Mouse (Mus musculus): ENCODE results near the gene Car3. TPM values are rescaled to one million over a fixed set of nuclear protein-coding genes. Genes with fewer than 3 reads are reported as not detected.
A peak's percentile ranks its signal among the peaks of the same experiment; 100 is the strongest.
"Not testable (repeated sequence)": the region's sequence is repeated elsewhere in the genome, so short reads cannot be mapped to it uniquely, and the experiment has no call there.

The Car3 gene
- 2.6 TPM in 2 replicates for polyA plus RNA-seq (2011; ENCODE audit: insufficient read depth, insufficient read length, low read depth, missing spikeins)

- H3K9me3 ChIP-seq (replicated peaks; ENCODE audit: control insufficient read depth, insufficient read depth, low read length, poor library complexity, severe bottlenecking) = no peaks in the 10 kb centered on the region
- no peaks in the 10 kb centered on the region for H3K36me3 ChIP-seq (ENCODE audit: control insufficient read depth, insufficient read depth, low read length, poor library complexity, severe bottlenecking)
- no peaks in the 10 kb centered on the region for H3K27me3 ChIP-seq (ENCODE audit: control insufficient read depth, insufficient read depth, low read length, poor library complexity, severe bottlenecking)
- no peaks in the 10 kb centered on the region for H3K4me1 ChIP-seq (ENCODE audit: control insufficient read depth, insufficient read depth, low read length)
- no peak within 1 kb of the TSS for H3K27ac ChIP-seq (ENCODE audit: insufficient read depth, low read length)
- H3K9ac ChIP-seq (ENCODE audit: low read depth, poor library complexity, severe bottlenecking) = 0 out of 2 replicates have a peak within 1 kb of the TSS, but pooled peaks have one; percentile 2
- TF ChIP-seq POLR2A (IDR thresholded peaks at IDR 0.05; ENCODE audit: insufficient read depth, low read length) (no peak), EP300 (IDR thresholded peaks at IDR 0.05; ENCODE audit: insufficient read depth, low read depth, low read length) (peak; percentile 85), CTCF (IDR thresholded peaks at IDR 0.05; ENCODE audit: low read depth, low read length) (no peak)
- peak within 1 kb of the TSS; percentile 17 for H3K4me3 ChIP-seq (ENCODE audit: low read depth, low read length)
Measured at GRCm38 (mm10) chr3:14863022-14863711, at the start of gene Car3. Gene Car3, plus strand, starts transcription at chr3:14863512.

GRCm38 (mm10) chr3:14815396-14815795 lies 47.9 kb upstream of the Car3 start:
- H3K36me3 ChIP-seq (ENCODE audit: control insufficient read depth, insufficient read depth, low read length, poor library complexity, severe bottlenecking); H3K9me3 ChIP-seq (replicated peaks; ENCODE audit: control insufficient read depth, insufficient read depth, low read length, poor library complexity, severe bottlenecking); H3K4me1 ChIP-seq (ENCODE audit: control insufficient read depth, insufficient read depth, low read length); H3K9ac ChIP-seq (ENCODE audit: low read depth, poor library complexity, severe bottlenecking); H3K27ac ChIP-seq (ENCODE audit: insufficient read depth, low read length); H3K27me3 ChIP-seq (ENCODE audit: control insufficient read depth, insufficient read depth, low read length, poor library complexity, severe bottlenecking); H3K4me3 ChIP-seq (ENCODE audit: low read depth, low read length): not testable (repeated sequence)

- Histone ChIP-seq H3K27me3 (ENCODE audit: control insufficient read depth, insufficient read depth, low read length, poor library complexity, severe bottlenecking) (no peaks in the 10 kb centered on the region), H3K9me3 (replicated peaks; ENCODE audit: control insufficient read depth, insufficient read depth, low read length, poor library complexity, severe bottlenecking) (no peaks in the 10 kb centered on the region), H3K9ac (ENCODE audit: low read depth, poor library complexity, severe bottlenecking) (no peak overlapping the region), H3K36me3 (ENCODE audit: control insufficient read depth, insufficient read depth, low read length, poor library complexity, severe bottlenecking) (no peaks in the 10 kb centered on the region), H3K27ac (ENCODE audit: insufficient read depth, low read length) (no peak overlapping the region), H3K4me1 (ENCODE audit: control insufficient read depth, insufficient read depth, low read length) (no peaks in the 10 kb centered on the region), H3K4me3 (ENCODE audit: low read depth, low read length) (no peak overlapping the region)
- TF ChIP-seq EP300 (IDR thresholded peaks at IDR 0.05; ENCODE audit: insufficient read depth, low read depth, low read length) (no peak), POLR2A (IDR thresholded peaks at IDR 0.05; ENCODE audit: insufficient read depth, low read length) (no peak), CTCF (IDR thresholded peaks at IDR 0.05; ENCODE audit: low read depth, low read length) (no peak)
Measured at GRCm38 (mm10) chr3:14819844-14820504, 43.3 kb upstream of the Car3 start.

- TF ChIP-seq EP300 (IDR thresholded peaks at IDR 0.05; ENCODE audit: insufficient read depth, low read depth, low read length) = no peak
- no peak for TF ChIP-seq POLR2A (IDR thresholded peaks at IDR 0.05; ENCODE audit: insufficient read depth, low read length)
- no peak for TF ChIP-seq CTCF (IDR thresholded peaks at IDR 0.05; ENCODE audit: low read depth, low read length)
- no peak overlapping the region for H3K27ac ChIP-seq (ENCODE audit: insufficient read depth, low read length)
- no peaks in the 10 kb centered on the region for H3K36me3 ChIP-seq (ENCODE audit: control insufficient read depth, insufficient read depth, low read length, poor library complexity, severe bottlenecking)
- no peaks in the 10 kb centered on the region for H3K27me3 ChIP-seq (ENCODE audit: control insufficient read depth, insufficient read depth, low read length, poor library complexity, severe bottlenecking)
- no peak overlapping the region for H3K4me3 ChIP-seq (ENCODE audit: low read depth, low read length)
- no peak overlapping the region for H3K9ac ChIP-seq (ENCODE audit: low read depth, poor library complexity, severe bottlenecking)
- H3K4me1 ChIP-seq (ENCODE audit: control insufficient read depth, insufficient read depth, low read length) = no peaks in the 10 kb centered on the region
- no peaks in the 10 kb centered on the region for H3K9me3 ChIP-seq (replicated peaks; ENCODE audit: control insufficient read depth, insufficient read depth, low read length, poor library complexity, severe bottlenecking)
Measured at GRCm38 (mm10) chr3:14828896-14829295, 34.4 kb upstream of the Car3 start.

- no peak overlapping the region for H3K9ac ChIP-seq (ENCODE audit: low read depth, poor library complexity, severe bottlenecking)
- TF ChIP-seq POLR2A (IDR thresholded peaks at IDR 0.05; ENCODE audit: insufficient read depth, low read length) (no peak), EP300 (IDR thresholded peaks at IDR 0.05; ENCODE audit: insufficient read depth, low read depth, low read length) (no peak), CTCF (IDR thresholded peaks at IDR 0.05; ENCODE audit: low read depth, low read length) (no peak)
- no peaks in the 10 kb centered on the region for H3K36me3 ChIP-seq (ENCODE audit: control insufficient read depth, insufficient read depth, low read length, poor library complexity, severe bottlenecking)
- no peaks in the 10 kb centered on the region for H3K9me3 ChIP-seq (replicated peaks; ENCODE audit: control insufficient read depth, insufficient read depth, low read length, poor library complexity, severe bottlenecking)
- no peaks in the 10 kb centered on the region for H3K27me3 ChIP-seq (ENCODE audit: control insufficient read depth, insufficient read depth, low read length, poor library complexity, severe bottlenecking)
- no peak overlapping the region for H3K4me3 ChIP-seq (ENCODE audit: low read depth, low read length)
- H3K4me1 ChIP-seq (ENCODE audit: control insufficient read depth, insufficient read depth, low read length) = no peaks in the 10 kb centered on the region
- H3K27ac ChIP-seq (ENCODE audit: insufficient read depth, low read length) = no peak overlapping the region
Measured at GRCm38 (mm10) chr3:14831219-14831835, 32.0 kb upstream of the Car3 start.

GRCm38 (mm10) chr3:14832766-14833165 lies 30.5 kb upstream of the Car3 start:
- Histone ChIP-seq H3K4me3 (ENCODE audit: low read depth, low read length) (no peak overlapping the region), H3K27me3 (ENCODE audit: control insufficient read depth, insufficient read depth, low read length, poor library complexity, severe bottlenecking) (no peaks in the 10 kb centered on the region), H3K4me1 (ENCODE audit: control insufficient read depth, insufficient read depth, low read length) (no peaks in the 10 kb centered on the region), H3K36me3 (ENCODE audit: control insufficient read depth, insufficient read depth, low read length, poor library complexity, severe bottlenecking) (no peaks in the 10 kb centered on the region), H3K27ac (ENCODE audit: insufficient read depth, low read length) (no peak overlapping the region), H3K9me3 (replicated peaks; ENCODE audit: control insufficient read depth, insufficient read depth, low read length, poor library complexity, severe bottlenecking) (no peaks in the 10 kb centered on the region), H3K9ac (ENCODE audit: low read depth, poor library complexity, severe bottlenecking) (no peak overlapping the region)
- TF ChIP-seq POLR2A (IDR thresholded peaks at IDR 0.05; ENCODE audit: insufficient read depth, low read length) = no peak
- TF ChIP-seq EP300 (IDR thresholded peaks at IDR 0.05; ENCODE audit: insufficient read depth, low read depth, low read length) = no peak
- TF ChIP-seq CTCF (IDR thresholded peaks at IDR 0.05; ENCODE audit: low read depth, low read length) = no peak

All from ES-Bruce4 (cell line).